Mouse (Mus musculus): ENCODE results near the gene Cygb. TPM values are rescaled to one million over a fixed set of nuclear protein-coding genes. Genes with fewer than 3 reads are reported as not detected.

Cygb gene
- polyA plus RNA-seq, 1 experiment from 2014 or later = 6.9 TPM

GRCm38 (mm10) chr11:116661291-116661947 is 7.3 kb upstream of the Cygb start:
- Histone ChIP-seq H3K27ac (peak overlapping the region; percentile 86), H3K9ac (peak overlapping the region; percentile 48), H3K36me3 (no peaks in the 10 kb centered on the region), H3K4me1 (peaks cover 64% of the 10 kb centered on the region), H3K27me3 (replicated peaks) (0 out of 2 replicates have a peak, but pooled peaks cover 5% of the 10 kb centered on the region), H3K4me2 (replicated peaks) (peak overlapping the region; percentile 48), H3K9me3 (no peaks in the 10 kb centered on the region), H3K4me3 (no peak overlapping the region)
- ATAC-seq (ENCODE audit: low FRiP score, low read depth) = peak; percentile 75
- WGBS = 17% methylated on average over 13 of the region's 13 CpGs

GRCm38 (mm10) chr11:116660181-116660580 is 6.1 kb upstream of the Cygb start:
- peak overlapping the region; percentile 48 for H3K4me2 ChIP-seq (replicated peaks)
- H3K4me1 ChIP-seq = peaks cover 64% of the 10 kb centered on the region
- no peak for ATAC-seq (ENCODE audit: low FRiP score, low read depth)
- H3K9me3 ChIP-seq = no peaks in the 10 kb centered on the region
- H3K4me3 ChIP-seq = no peak overlapping the region
- 0 out of 2 replicates have a peak, but pooled peaks cover 10% of the 10 kb centered on the region for H3K27me3 ChIP-seq (replicated peaks)
- H3K36me3 ChIP-seq = no peaks in the 10 kb centered on the region
- WGBS = 76% methylated on average over 9 of the region's 9 CpGs
- H3K27ac ChIP-seq = peak overlapping the region; percentile 86
- no peak overlapping the region for H3K9ac ChIP-seq

- ATAC-seq (ENCODE audit: low FRiP score, low read depth) = no peak
- H3K4me1 ChIP-seq = peaks cover 62% of the 10 kb centered on the region
- H3K27me3 ChIP-seq (replicated peaks) = peaks cover 20% of the 10 kb centered on the region
- no peak overlapping the region for H3K27ac ChIP-seq
- WGBS = 82% methylated on average over 15 of the region's 15 CpGs
- H3K9me3 ChIP-seq = no peaks in the 10 kb centered on the region
- H3K9ac ChIP-seq = no peak overlapping the region
- no peaks in the 10 kb centered on the region for H3K36me3 ChIP-seq
- no peak overlapping the region for H3K4me2 ChIP-seq (replicated peaks)
- no peak overlapping the region for H3K4me3 ChIP-seq
Measured at GRCm38 (mm10) chr11:116659027-116659621, 5.0 kb upstream of the Cygb start.

GRCm38 (mm10) chr11:116658238-116658637 is 4.1 kb upstream of the Cygb start:
- H3K4me3 ChIP-seq = no peak overlapping the region
- ATAC-seq (ENCODE audit: low FRiP score, low read depth) = no peak
- H3K27me3 ChIP-seq (replicated peaks) = peaks cover 26% of the 10 kb centered on the region
- H3K4me1 ChIP-seq = peaks cover 61% of the 10 kb centered on the region
- H3K9me3 ChIP-seq = no peaks in the 10 kb centered on the region
- H3K9ac ChIP-seq = no peak overlapping the region
- H3K36me3 ChIP-seq = no peaks in the 10 kb centered on the region
- peak overlapping the region; percentile 62 for H3K4me2 ChIP-seq (replicated peaks)
- WGBS = 69% methylated on average over 10 of the region's 10 CpGs
- H3K27ac ChIP-seq = no peak overlapping the region

GRCm38 (mm10) chr11:116657311-116658223 is 3.5 kb upstream of the Cygb start:
- H3K4me2 ChIP-seq (replicated peaks) = peak overlapping the region; percentile 62
- H3K36me3 ChIP-seq = no peaks in the 10 kb centered on the region
- H3K9me3 ChIP-seq = no peaks in the 10 kb centered on the region
- H3K27me3 ChIP-seq (replicated peaks) = peaks cover 32% of the 10 kb centered on the region
- 0 out of 2 replicates have a peak overlapping the region, but pooled peaks have one; percentile 29 for H3K9ac ChIP-seq
- 12% methylated on average over 22 of the region's 22 CpGs for WGBS
- peak overlapping the region; percentile 23; the same call in 1 of the 2 replicates for H3K4me3 ChIP-seq
- peak overlapping the region; percentile 86; the same call in 1 of the 2 replicates for H3K27ac ChIP-seq
- ATAC-seq (ENCODE audit: low FRiP score, low read depth) = peak; percentile 65
- peaks cover 61% of the 10 kb centered on the region for H3K4me1 ChIP-seq

GRCm38 (mm10) chr11:116656348-116657191 is 2.5 kb upstream of the Cygb start:
- Histone ChIP-seq H3K9me3 (no peaks in the 10 kb centered on the region), H3K9ac (0 out of 2 replicates have a peak overlapping the region, but pooled peaks have one; percentile 29), H3K27me3 (replicated peaks) (peaks cover 42% of the 10 kb centered on the region), H3K4me3 (no peak overlapping the region), H3K4me1 (peaks cover 60% of the 10 kb centered on the region), H3K27ac (no peak overlapping the region), H3K4me2 (replicated peaks) (peak overlapping the region; percentile 62; the same call in 1 of the 2 replicates), H3K36me3 (no peaks in the 10 kb centered on the region)
- ATAC-seq (ENCODE audit: low FRiP score, low read depth) = no peak
- 84% methylated on average over 16 of the region's 16 CpGs for WGBS

GRCm38 (mm10) chr11:116653709-116654221 is 348 bp downstream of the Cygb start:
- under 1% methylated on average over 47 of the region's 47 CpGs for WGBS
- H3K4me1 ChIP-seq = peaks cover 43% of the 10 kb centered on the region
- H3K9ac ChIP-seq = peak overlapping the region; percentile 71
- peaks cover 60% of the 10 kb centered on the region for H3K27me3 ChIP-seq (replicated peaks)
- peak overlapping the region; percentile 80 for H3K4me2 ChIP-seq (replicated peaks)
- ATAC-seq (ENCODE audit: low FRiP score, low read depth) = no peak
- H3K27ac ChIP-seq = no peak overlapping the region
- no peaks in the 10 kb centered on the region for H3K36me3 ChIP-seq
- peak overlapping the region; percentile 45 for H3K4me3 ChIP-seq
- H3K9me3 ChIP-seq = no peaks in the 10 kb centered on the region

GRCm38 (mm10) chr11:116653234-116653633 is 879 bp downstream of the Cygb start, which contains the start of gene Prcd:
Gene Prcd (plus strand): TSS chr11:116653534.
- Histone ChIP-seq H3K27ac (no peak within 1 kb of the TSS), H3K4me1 (peaks cover 44% of the 10 kb centered on the region), H3K36me3 (no peaks in the 10 kb centered on the region), H3K9ac (peak within 1 kb of the TSS; percentile 71), H3K4me2 (replicated peaks) (peak within 1 kb of the TSS; percentile 80), H3K9me3 (no peaks in the 10 kb centered on the region), H3K27me3 (replicated peaks) (peaks cover 60% of the 10 kb centered on the region), H3K4me3 (peak within 1 kb of the TSS; percentile 45)
- no peak for ATAC-seq (ENCODE audit: low FRiP score, low read depth)
- WGBS = 6% methylated on average over 10 of the region's 10 CpGs

GRCm38 (mm10) chr11:116652330-116653098 is 1.6 kb downstream of the Cygb start:
- ATAC-seq (ENCODE audit: low FRiP score, low read depth) = no peak
- H3K27ac ChIP-seq = no peak overlapping the region
- peaks cover 39% of the 10 kb centered on the region for H3K4me1 ChIP-seq
- 66% methylated on average over 25 of the region's 25 CpGs for WGBS
- peak overlapping the region; percentile 80 for H3K4me2 ChIP-seq (replicated peaks)
- peaks cover 60% of the 10 kb centered on the region for H3K27me3 ChIP-seq (replicated peaks)
- no peaks in the 10 kb centered on the region for H3K36me3 ChIP-seq
- peak overlapping the region; percentile 45; the same call in 1 of the 2 replicates for H3K4me3 ChIP-seq
- H3K9ac ChIP-seq = peak overlapping the region; percentile 71; the same call in 1 of the 2 replicates
- H3K9me3 ChIP-seq = no peaks in the 10 kb centered on the region

- no peak overlapping the region for H3K4me3 ChIP-seq
- no peak overlapping the region for H3K9ac ChIP-seq
- no peak for ATAC-seq (ENCODE audit: low FRiP score, low read depth)
- WGBS = 84% methylated on average over 8 of the region's 8 CpGs
- H3K4me2 ChIP-seq (replicated peaks) = no peak overlapping the region
- H3K27ac ChIP-seq = no peak overlapping the region
- no peaks in the 10 kb centered on the region for H3K36me3 ChIP-seq
- H3K27me3 ChIP-seq (replicated peaks) = peaks cover 59% of the 10 kb centered on the region
- H3K4me1 ChIP-seq = peaks cover 32% of the 10 kb centered on the region
- H3K9me3 ChIP-seq = no peaks in the 10 kb centered on the region
Measured at GRCm38 (mm10) chr11:116651339-116651738, 2.8 kb downstream of the Cygb start.
